Mouse (Mus musculus): Measurements from ENCODE around the gene Vti1b.

DNA sequence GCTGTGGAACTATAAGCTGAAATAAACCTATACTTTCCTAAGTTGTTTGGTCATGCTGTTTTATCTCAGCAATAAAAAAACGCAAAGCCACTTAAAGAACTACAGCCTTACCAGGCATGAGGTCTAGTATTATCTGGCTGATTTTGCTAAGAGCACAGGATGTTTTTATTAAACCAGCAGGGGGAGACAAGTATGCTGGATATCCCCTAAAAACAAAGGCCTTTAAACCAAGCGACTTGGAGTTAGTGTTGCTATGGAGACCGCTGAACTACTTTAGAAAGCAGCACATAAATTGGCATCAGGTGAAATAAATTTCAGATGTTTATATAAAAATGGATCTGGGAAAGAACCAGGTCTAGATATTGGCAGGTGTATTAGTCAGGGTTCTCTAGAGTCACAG lies 49.6 kb downstream of the Vti1b start:
- no peak for TF ChIP-seq POLR2A (IDR thresholded peaks at IDR 0.05; ENCODE audit: insufficient read depth, low read depth, low read length)
- TF ChIP-seq CTCF (IDR thresholded peaks at IDR 0.05; ENCODE audit: insufficient read depth, low read depth, low read length), result no peak
